Mouse (Mus musculus) CH12F3 (cell line): ENCODE data around the gene Gm49510.

Experiments used
- in situ Hi-C: fragments of 300-500 bp; cut with MboI; formaldehyde crosslinking; loops from 2 replicates; pipeline ENCODE4 v1.14.3; 2020; ENCODE audit warnings: low sequenced_read_pairs

Gene Gm49510

DNA sequence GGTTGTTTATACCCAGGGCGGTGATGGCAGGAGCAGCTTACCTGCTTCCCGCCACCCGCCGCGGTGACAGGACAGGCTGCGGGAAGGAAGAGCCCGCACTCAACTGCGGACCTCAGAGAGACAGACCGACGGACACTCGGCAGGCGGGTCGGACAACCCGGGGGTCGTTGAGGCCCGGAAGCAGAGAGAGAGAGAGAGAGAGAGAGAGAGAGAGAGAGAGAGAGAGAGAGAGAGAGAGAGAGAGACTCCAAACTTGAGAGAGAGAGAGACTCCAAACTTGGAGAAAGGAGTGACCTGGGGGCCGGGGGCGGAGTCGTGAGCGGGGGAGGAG is at the start of gene Gm49510:
Gene Gm49510 (plus strand): TSS at position 259 of the 331 bp plus-strand sequence.
- in situ Hi-C loops, result no loop called here

DNA sequence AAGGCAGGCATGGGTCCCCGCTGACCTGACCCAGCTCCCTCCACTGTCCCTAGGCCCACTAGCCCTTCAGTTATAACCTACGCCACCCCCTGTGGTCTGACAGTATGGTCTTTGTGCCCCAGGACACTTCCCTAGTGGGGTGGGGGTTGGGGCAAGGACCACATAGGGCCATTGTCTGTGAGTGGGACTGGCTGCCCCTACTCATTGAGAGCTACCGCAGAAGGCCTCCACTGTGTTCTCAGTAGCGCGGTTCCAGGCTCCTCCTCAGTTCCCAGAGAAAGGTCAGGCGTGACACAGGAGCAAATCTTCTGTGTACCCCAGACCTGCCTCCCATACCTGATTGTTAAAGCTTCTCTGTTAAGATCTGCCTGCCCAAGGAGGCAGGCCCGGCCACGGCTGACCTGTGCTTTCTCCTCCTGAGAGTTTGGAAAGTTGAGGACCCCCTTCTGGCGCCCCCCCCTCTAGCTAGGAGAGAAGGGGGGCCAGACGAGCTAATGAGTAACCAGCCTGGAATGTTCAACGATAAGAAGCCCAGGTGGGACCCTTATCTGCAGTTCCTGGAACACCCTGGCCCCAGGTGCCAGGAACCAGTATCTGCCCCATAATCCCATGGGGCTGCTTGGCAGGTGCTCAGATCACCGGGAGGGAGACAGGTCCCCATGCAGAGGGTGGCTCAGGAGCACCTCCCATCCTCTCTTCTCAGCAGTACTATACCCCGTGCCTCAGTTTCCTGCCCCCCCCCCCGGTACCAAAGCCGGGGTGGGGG is 49.2 kb upstream of the Gm49510 start:
- in situ Hi-C loops, result loop anchor here (10.0 kb wide), 1 partner anchor 225 kb away; no protein-coding TSS in a partner anchor

DNA sequence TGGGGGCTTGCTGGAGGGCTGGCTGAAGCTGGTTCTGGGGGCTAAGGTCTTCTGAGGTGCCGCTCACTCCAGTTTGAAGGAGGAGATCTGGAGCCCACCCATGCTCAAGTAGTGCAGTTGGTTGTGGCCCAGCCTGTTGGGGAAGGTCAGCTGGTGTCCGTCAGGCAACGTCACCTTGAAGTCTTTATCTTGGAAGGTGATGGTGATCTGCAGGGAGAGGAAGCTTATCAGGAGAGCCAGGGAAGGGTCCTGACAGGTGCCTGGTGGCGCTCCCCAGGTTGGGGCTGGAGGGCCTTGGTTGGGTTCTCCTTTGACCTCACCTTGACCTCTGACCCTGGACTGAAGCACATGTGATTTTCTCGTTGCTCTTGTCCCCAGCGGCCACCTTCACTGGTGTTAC is 48.5 kb upstream of the Gm49510 start:
- in situ Hi-C loops, result loop anchor here (10.0 kb wide), 1 partner anchor 226 kb away; no protein-coding TSS in a partner anchor

DNA sequence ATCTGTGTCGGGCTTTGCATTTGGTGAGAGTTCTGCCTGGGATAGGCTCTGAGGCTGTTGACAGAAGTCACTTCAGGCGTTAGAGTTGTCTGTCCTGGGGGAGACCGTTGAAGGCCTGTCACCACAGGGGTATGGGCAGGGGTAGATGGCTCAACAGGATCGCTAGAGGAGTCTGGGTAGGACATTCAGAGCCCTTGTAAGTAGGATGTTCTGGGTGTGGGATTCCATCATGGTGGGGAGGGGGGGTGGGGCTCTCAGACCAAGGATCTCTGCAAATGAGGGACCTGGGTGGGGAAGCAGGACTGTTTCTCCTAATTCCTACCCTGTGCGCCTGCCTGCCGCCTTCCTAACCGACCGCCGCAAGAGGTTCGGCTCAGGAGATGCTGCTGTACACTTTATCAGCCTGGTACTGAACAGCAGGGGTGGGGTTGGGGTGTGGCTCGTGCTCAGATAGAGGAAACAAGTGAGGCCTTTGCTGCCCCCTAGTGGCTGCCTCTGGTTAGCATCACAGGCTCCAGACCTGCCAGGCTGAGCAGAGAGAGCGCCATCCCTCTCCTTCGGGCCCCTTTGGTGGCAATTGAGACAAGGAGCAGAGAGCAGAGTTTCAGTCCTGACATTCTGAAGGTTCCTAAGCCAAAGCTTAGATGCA is 47.8 kb upstream of the Gm49510 start:
- in situ Hi-C loops, result loop anchor here (10.0 kb wide), 1 partner anchor 227 kb away; no protein-coding TSS in a partner anchor

DNA sequence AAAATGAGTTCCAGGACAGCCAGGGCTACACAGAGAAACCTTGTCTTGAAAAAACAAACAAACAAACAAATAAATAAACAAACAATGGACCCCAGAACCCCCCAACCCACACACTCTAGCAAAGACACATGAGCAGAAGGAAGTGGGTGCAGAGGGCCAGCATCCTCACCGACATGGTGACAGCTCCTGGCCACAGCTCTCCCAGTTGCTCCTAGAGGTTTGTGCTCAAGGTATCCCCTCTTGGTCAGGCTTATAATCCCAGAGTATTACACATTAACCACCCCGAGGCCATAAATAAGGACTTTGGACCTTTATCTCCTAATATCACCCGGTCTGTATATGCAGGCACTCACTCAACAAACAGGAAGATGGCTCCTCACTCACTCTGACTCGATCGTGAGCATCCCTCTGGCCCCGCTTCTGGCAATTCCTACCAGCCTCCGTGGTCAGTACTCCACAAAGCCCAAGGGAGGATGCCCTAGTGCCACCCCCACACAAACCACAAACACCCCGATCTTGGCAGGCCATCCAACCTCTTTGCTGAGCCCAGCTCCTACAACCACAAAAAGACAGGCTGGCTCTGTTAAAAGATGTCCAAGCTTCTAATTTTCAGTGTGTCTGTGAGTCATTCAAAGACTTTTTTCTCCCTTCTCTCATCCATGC is 44.0 kb upstream of the Gm49510 start, which contains the start of gene Lgals2:
Gene Lgals2 (minus strand): TSS at position 227 of the 663 bp plus-strand sequence.
- in situ Hi-C loops, result loop anchor here (10.0 kb wide), 1 partner anchor 231 kb away; no protein-coding TSS in a partner anchor

DNA sequence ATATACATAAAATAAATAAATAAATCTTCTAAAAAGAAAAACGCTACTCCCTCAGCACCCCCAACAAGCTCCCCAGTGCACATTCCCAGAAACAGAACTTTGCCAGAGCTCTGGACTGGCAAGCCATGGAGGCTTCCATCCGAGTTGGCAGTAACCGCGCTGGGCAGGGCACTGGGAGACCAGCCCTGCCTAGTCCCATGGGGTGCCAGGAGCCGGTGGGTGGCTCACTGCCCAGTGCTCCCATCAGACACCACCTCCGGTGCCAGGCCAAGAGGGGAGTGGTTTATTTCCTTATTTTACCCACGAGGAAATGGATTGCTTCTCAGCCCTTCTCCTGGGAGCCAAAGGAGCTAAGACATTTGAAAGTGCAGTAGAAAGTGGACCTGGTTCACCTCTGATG is 42.5 kb upstream of the Gm49510 start:
- in situ Hi-C loops, result loop anchor here (10.0 kb wide), 1 partner anchor 232 kb away; no protein-coding TSS in a partner anchor

DNA sequence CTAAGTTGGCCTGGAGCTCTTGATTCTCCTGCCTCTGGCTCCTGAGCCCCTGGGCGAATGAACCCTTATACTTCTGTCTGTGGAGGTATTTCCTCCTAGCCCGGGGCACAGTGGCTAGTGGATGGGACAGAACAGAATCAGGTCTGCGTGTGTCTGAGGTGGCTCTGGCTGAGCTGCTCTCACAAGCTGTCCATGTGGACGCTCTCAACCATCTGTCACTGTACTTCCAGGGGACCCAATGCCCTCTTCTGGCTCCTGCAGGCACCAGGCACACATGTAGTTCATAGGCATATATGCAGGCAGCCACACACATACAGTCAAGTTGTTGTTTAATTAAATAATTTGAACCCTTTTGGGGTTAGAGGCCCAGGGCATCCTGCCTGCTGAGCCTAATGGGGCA is 40.2 kb upstream of the Gm49510 start:
- in situ Hi-C loops, result loop anchor here (10.0 kb wide), 1 partner anchor 235 kb away; no protein-coding TSS in a partner anchor

DNA sequence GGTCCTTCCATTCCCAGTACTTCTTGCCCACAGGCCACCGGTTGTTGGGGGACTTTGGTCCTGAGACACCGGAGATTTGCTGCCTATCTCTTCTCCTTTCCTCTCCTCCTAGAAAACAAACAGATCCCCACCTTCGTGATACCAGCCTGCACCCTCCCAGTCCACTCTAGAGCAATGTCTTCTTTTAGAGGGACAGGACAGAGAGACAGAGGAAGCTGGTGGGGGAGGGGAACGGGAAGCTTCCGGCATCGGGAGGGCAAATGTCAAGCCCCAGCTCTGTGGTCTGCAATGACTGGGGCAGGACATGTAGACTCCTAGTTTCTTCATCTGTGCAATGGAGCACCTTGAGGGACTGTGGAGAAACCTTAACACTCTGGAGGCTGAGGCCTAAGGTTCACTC is 39.8 kb upstream of the Gm49510 start:
- in situ Hi-C loops, result loop anchor here (10.0 kb wide), 1 partner anchor 235 kb away; no protein-coding TSS in a partner anchor

DNA sequence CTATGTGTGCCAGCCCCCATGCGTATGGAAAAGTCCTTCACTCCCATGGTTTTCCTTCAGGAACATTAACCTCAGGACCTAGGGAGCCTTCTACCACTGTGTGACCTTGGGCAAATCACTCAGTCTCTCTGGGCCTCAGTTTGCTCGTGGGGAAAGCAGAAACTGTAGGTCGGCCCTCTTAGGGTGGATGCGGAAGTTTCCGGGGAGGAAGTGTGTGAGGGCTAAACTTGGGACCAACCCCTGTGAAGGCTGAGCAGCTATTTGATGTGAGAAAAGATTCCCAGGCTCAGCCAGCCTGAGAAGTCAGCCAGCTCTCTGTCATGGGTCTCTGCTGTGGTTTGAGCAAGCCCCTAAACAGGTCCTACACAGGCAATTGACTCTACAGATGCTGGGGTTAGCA is 37.2 kb upstream of the Gm49510 start:
- in situ Hi-C loops, result no loop called here

DNA sequence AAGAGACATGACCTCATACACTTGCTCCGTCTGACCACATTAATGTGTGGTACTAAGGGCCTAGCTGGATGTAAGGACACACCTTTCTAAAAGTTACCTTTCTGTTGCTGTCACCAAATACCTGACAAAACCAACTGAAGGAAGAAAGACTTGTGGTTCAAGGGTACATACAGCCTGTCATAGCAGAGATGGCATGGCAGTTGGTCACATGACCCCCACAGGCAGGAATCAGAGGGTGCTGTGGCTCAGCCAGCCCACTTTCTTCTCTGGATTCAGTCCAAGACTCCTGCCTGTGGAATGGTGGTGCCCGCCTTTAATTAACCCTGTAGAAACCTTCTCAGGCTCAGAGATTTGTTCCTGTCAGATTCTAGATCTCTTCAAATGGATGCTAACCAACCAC is 36.3 kb upstream of the Gm49510 start:
- in situ Hi-C loops, result no loop called here

DNA sequence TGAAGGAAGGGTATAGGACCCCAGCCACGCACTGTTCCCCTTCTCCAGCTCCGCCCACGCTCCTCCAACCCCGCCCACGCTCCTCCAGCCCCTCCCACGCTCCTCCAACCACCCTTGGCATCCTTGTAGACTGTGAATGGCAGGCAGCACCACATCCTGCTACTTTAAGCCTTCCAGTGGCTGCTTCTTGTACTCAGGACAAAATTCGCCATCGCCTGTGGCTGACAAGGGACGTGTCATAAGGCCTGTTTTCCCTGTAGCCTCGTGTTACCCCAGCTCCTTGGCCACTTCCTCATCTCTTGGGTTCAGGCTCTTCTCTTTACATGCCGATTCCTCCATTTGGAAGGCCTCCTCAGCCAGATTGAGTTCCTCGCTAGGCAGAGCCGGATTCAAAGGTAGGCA is 35.6 kb upstream of the Gm49510 start:
- in situ Hi-C loops, result no loop called here

DNA sequence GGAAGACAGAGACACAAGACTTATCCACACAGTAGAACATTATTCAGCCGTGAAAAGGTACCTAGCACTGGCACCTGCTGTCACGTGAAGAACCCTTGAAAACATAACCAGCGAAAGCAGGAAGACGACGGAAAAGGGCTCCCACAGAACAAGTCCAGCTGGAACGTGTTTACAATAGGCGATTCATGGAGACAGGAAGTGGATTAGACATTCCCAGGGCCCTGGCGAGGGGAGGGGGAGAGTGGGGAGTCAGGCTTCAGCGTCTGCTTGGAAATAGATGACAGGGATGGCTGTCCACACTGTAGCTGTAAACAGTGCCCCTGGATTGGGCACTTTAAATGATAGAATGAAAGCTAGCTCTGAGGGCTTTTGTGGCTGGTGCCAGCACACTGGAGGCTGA is 31.1 kb upstream of the Gm49510 start:
- in situ Hi-C loops, result no loop called here

DNA sequence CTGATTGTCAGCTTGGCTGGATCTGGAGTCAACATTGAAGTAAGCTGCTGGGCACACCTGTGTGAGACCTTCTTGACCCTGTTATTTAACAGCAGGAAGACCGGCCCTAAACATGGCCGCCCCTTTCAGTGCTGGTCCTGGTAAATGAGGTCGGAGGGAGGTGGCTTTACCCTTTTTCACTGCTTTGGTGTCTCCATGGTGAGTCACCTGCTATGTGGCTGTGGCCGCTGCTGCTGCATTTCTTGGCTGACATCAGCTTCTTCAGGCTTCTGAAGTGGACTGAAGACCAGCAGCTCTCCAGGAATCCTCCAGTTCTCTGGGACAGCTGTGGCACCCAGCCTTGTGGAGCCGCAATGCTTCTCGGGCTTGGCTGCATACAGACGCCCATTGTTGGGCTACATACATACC is 30.6 kb upstream of the Gm49510 start:
- in situ Hi-C loops, result no loop called here

DNA sequence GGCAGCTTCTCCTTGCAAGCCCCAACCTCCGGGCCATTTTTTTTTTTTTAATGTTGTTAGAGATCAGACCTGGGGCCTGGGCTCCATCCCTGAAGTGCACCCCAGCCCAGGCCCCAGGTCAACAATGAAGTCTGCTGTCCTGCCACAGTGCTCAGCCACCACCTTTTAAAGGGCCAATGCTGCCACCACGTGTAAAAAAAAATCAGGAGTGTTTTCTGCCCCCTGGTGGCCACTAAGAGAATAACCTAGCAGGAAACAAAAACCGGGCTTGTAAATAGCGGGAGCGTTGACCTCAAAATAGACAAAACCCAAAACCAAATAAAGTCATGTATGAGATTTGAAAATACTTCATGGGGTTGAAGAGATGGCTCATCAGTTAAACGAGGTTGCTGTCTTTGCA is 29.7 kb upstream of the Gm49510 start:
- in situ Hi-C loops, result no loop called here

DNA sequence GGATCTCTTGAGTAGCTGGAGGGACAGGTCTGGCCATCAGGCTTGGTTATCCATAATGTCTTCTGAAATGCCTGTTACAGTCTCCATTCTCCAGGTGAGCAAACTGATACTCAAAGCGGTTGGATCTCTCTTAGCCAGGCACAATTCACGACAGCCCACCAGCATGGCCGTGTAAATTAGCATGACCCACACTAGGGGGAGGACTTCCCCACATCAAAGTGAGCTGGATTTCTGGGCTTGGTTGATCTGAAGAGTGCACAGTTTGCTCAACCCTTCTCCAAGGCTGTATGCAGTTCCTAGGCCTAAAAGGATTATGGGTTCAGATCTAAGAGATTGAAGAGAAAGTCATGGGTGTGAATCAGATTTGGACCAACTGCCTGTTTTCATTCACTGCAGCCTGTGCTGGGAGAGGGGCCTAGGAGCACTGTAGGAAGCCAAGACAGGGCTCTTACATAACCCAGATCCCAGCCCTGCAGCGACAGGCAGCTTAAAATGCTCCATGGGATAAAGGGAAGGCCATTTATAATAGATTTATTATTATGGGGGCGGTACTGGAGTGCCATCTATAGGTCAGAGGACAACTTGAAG is 27.4 kb upstream of the Gm49510 start:
- in situ Hi-C loops, result no loop called here

DNA sequence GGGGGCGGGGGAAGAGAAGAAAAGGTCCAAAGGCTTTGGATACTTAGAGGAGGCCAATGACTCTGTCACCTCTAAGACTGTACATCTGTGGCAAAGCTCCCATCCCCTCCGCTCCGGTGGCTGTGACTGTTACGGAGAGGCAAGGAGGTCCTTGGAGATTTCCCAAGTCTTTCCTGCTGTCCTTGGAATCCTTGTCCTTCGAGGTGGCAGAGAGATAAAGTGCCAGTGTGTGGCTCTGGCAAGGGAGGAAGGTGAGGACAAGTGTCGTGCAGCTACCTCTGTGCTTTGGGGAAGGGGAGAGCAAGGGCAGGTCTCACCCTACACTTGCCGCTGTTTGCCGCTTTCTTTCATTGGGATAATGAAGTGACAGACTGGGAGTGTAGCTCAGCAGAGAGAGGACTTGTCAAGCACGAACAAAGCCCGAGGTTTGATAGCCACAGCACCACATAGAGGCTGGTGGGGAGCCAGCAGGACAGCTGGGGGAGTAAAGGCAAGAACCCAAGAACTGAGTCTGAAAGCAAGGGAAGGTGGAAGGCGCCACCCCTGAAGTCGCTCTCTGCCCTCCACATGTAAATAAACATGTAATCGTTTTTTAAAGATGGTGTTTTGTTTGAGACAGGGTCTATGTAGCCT is 25.5 kb upstream of the Gm49510 start:
- in situ Hi-C loops, result no loop called here

DNA sequence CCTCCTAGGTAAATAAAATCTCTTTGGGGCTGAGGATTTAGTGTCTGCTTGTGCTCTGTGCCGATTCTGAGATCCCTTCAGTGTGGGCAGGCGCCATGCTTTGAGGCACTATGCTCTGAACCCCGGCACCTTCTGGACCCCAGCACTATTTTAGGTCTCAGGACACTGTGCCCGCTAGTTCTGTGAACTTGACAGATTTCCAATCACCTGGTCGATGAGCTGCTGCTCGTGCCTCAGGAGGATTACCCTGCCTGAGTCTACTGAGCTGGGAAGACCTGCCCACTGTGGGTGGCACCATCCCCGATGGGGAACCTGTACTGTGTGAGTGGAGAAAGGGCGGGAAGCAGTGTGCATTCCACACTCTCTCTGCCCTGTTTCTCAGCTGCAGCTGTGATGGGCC is 24.5 kb upstream of the Gm49510 start:
- in situ Hi-C loops, result no loop called here

DNA sequence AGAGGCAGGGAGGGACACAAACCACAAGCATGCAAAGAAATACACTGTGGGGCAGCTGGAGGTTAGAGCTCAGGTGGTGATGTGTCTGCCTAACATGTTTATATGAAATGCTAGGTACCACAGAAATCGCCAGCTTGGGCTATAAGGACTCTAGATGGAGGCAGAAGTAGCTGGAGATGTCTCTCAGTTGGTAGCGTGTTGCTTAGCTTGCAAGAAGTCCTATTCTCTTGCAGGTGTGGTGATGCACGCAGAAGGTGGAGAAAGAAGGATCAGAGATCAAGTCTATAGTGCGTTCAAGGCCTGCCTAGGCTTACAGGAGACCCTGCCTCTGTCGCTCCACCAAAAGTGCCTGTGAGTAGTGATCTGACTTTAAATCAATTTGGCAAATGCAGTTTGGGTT is 23.9 kb upstream of the Gm49510 start:
- in situ Hi-C loops, result no loop called here

DNA sequence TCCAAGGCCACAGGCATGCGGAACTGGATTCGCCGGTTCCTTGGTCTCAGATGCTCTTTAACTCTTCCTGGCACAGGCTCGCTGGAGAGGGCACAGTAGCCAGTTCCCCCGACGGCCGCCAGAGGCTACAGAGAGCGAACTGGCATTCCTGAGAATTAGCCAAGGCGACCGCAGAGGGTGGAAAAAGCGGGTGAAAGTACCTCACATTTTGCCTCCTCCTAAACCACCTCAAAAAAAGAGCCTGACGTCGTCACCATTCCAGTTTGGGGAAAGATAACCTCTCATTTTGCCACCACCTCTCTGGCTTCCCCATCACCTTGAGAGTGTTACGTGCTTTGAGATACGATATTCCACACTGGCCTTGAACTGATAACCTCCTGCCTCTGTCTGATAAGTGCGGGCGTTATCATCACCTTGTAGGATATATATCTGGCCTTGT is 23.2 kb upstream of the Gm49510 start:
- in situ Hi-C loops, result no loop called here

DNA sequence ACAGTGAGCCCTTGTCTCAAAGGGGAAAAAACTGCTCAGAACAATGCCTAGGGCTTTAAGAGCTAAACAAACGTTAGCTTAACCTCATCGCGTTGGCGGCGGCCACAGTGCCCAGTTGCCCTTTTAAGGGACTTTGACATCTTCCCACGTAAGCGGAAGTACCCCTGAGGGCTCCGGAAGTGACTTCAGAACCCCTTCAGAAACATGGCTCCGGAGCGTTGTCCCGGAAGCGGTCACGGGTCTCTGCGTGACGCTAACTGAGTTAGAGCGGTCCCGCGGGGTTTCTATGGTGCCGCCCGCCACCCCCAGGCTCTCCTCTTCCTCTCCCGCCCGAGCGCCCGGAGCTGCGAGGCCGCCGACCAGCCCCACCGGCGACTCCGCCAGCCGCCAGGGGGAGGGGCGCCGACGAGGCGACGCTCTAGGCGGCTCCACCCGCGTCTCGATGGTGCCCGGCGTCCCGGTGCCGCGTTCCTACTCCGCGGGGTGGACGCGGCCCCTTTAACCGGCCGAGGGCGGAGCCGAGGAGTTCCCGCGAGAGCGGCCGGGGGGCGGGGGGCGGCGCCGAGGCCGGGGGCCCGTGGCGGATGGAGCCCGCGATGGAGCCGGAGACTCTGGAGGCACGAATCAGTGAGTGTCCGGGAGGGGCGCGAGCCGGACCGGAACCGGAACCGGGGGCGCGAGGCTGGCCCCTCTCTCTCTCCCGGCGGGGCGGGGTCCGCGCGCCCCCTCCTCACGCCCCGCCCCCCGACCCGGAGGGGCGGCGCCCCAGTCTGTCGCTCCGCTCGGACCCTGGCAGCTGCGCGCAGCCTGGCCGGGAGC is 22.3 kb upstream of the Gm49510 start, which contains the start of gene Gga1:
Gene Gga1 (plus strand): TSS at position 200 of the 819 bp plus-strand sequence.
- in situ Hi-C loops, result no loop called here
